Comparison of ENCODE assay signal across 14 mouse cellular contexts in genomic region chr12:27336801-27337200, GRCm38 (mm10). TPM values are rescaled to one million over a fixed set of nuclear protein-coding genes. Genes with fewer than 3 reads are reported as not detected.
DNase-seq lines count a peak whose midpoint lies in the region; ATAC-seq lines count a peak whose summit lies in the region.
"Had no signal": no experiment of that assay in that cellular context is flagged by ENCODE, and none has a peak within 500 bp of the region (broad histone marks: within the 10 kb centered on the region; RNA-seq: fewer than 3 reads in every experiment).

No protein-coding gene starts in this region.

- no peaks in the 10 kb centered on the region for H3K9me3 ChIP-seq in intestine, embryonic 14.5 days (ENCODE audit: control insufficient read depth, low read length)
- H3K9me3 ChIP-seq in intestine, embryonic 15.5 days, result no peaks in the 10 kb centered on the region
- H3K9me3 ChIP-seq in forebrain, embryonic 10.5 days, result no peaks in the 10 kb centered on the region
- no peaks in the 10 kb centered on the region for H3K9me3 ChIP-seq in hindbrain, embryonic 15.5 days
- H3K9me3 ChIP-seq in midbrain, embryonic 14.5 days (ENCODE audit: control insufficient read depth, low read length), result no peaks in the 10 kb centered on the region

- DNase-seq in intestine, embryonic 14.5 days (ENCODE audit: low spot score), result no peak
- DNase-seq in forebrain, embryonic 10.5 days (ENCODE audit: extremely low spot score, low spot score), result no peak
- DNase-seq in midbrain, embryonic 14.5 days, result peak; percentile 46
- no peak for DNase-seq in left cerebral cortex, adult 9 months (ENCODE audit: low spot score in 2 of 2)
- no peak for DNase-seq in spleen, postnatal 36 days (ENCODE audit: low spot score in 2 of 2)
- DNase-seq in ovary, postnatal 10 days (ENCODE audit: low spot score), result no peak
- DNase-seq: cerebellum, postnatal 25 days; heart, adult 2 months; heart, postnatal 4 days; lung, postnatal 4 days; thymus, adult 18-20 months had no signal

- H3K9ac ChIP-seq in intestine, embryonic 14.5 days (ENCODE audit: low read length), result no peak overlapping the region
- H3K9ac ChIP-seq in intestine, embryonic 15.5 days, result no peak overlapping the region
- peak overlapping the region; percentile 78 for H3K9ac ChIP-seq in hindbrain, embryonic 15.5 days
- peak overlapping the region; percentile 100 for H3K9ac ChIP-seq in midbrain, embryonic 14.5 days (replicated peaks; ENCODE audit: low read length)

- no peaks in the 10 kb centered on the region for H3K27me3 ChIP-seq in intestine, embryonic 14.5 days (replicated peaks; ENCODE audit: control insufficient read depth, insufficient read depth, low read length)
- H3K27me3 ChIP-seq in intestine, embryonic 15.5 days (replicated peaks), result no peaks in the 10 kb centered on the region
- no peaks in the 10 kb centered on the region for H3K27me3 ChIP-seq in forebrain, embryonic 10.5 days (ENCODE audit: poor library complexity, severe bottlenecking)
- no peaks in the 10 kb centered on the region for H3K27me3 ChIP-seq in hindbrain, embryonic 15.5 days
- H3K27me3 ChIP-seq in midbrain, embryonic 14.5 days (ENCODE audit: control insufficient read depth, insufficient read depth, low read length), result no peaks in the 10 kb centered on the region

- peak overlapping the region; percentile 77; the same call in 1 of the 2 replicates for H3K4me3 ChIP-seq in intestine, embryonic 14.5 days (ENCODE audit: low read depth, low read length)
- H3K4me3 ChIP-seq in intestine, embryonic 15.5 days (replicated peaks), result no peak overlapping the region
- peak overlapping the region; percentile 89 for H3K4me3 ChIP-seq in forebrain, embryonic 10.5 days
- peak overlapping the region; percentile 78 for H3K4me3 ChIP-seq in hindbrain, embryonic 15.5 days
- peak overlapping the region; percentile 100 for H3K4me3 ChIP-seq in midbrain, embryonic 14.5 days (replicated peaks; ENCODE audit: low read depth, low read length)
- H3K4me3 ChIP-seq: heart, adult 2 months had no signal

- ATAC-seq in intestine, embryonic 14.5 days (replicated peaks; ENCODE audit: low FRiP score, low TSS enrichment, low read depth), result no peak
- no peak for ATAC-seq in intestine, embryonic 15.5 days
- no peak for ATAC-seq in hindbrain, embryonic 15.5 days (ENCODE audit: low FRiP score, low read depth)
- ATAC-seq in midbrain, embryonic 14.5 days (ENCODE audit: low FRiP score, low TSS enrichment), result no peak

- peak overlapping the region; percentile 86 for H3K4me2 ChIP-seq in intestine, embryonic 14.5 days (ENCODE audit: low read length)
- no peak overlapping the region; the same call in 1 of the 2 replicates for H3K4me2 ChIP-seq in intestine, embryonic 15.5 days (replicated peaks)
- peak overlapping the region; percentile 68 for H3K4me2 ChIP-seq in hindbrain, embryonic 15.5 days
- H3K4me2 ChIP-seq in midbrain, embryonic 14.5 days (ENCODE audit: low read length), result peak overlapping the region; percentile 95

- H3K4me1 ChIP-seq in intestine, embryonic 14.5 days (replicated peaks; ENCODE audit: control insufficient read depth, insufficient read depth, low read length), result peaks cover 11% of the 10 kb centered on the region
- H3K4me1 ChIP-seq in intestine, embryonic 15.5 days (replicated peaks), result no peaks in the 10 kb centered on the region; the same call in 1 of the 2 replicates
- peaks cover 25% of the 10 kb centered on the region for H3K4me1 ChIP-seq in forebrain, embryonic 10.5 days
- H3K4me1 ChIP-seq in hindbrain, embryonic 15.5 days (replicated peaks), result peaks cover 32% of the 10 kb centered on the region
- peaks cover 26% of the 10 kb centered on the region for H3K4me1 ChIP-seq in midbrain, embryonic 14.5 days (ENCODE audit: control insufficient read depth, insufficient read depth, low read length)

- WGBS in intestine, embryonic 14.5 days, result 48% methylated on average over 5 of the region's 5 CpGs
- 47% methylated on average over 5 of the region's 5 CpGs for WGBS in intestine, embryonic 15.5 days
- WGBS in forebrain, embryonic 10.5 days, result 69% methylated on average over 5 of the region's 5 CpGs
- WGBS in hindbrain, embryonic 15.5 days, result 13% methylated on average over 5 of the region's 5 CpGs
- WGBS in midbrain, embryonic 14.5 days, result 6% methylated on average over 5 of the region's 5 CpGs

- peaks cover 25% of the 10 kb centered on the region for H3K36me3 ChIP-seq in intestine, embryonic 14.5 days (ENCODE audit: control insufficient read depth, insufficient read depth, low read length)
- no peaks in the 10 kb centered on the region for H3K36me3 ChIP-seq in intestine, embryonic 15.5 days
- H3K36me3 ChIP-seq in forebrain, embryonic 10.5 days (replicated peaks), result peaks cover 80% of the 10 kb centered on the region
- no peaks in the 10 kb centered on the region for H3K36me3 ChIP-seq in hindbrain, embryonic 15.5 days
- H3K36me3 ChIP-seq in midbrain, embryonic 14.5 days (ENCODE audit: control insufficient read depth, insufficient read depth, low read length), result peaks cover 41% of the 10 kb centered on the region

- no peak overlapping the region for H3K27ac ChIP-seq in intestine, embryonic 14.5 days (ENCODE audit: low read depth)
- H3K27ac ChIP-seq in intestine, embryonic 15.5 days, result no peak overlapping the region
- H3K27ac ChIP-seq in forebrain, embryonic 10.5 days, result peak overlapping the region; percentile 99
- H3K27ac ChIP-seq in hindbrain, embryonic 15.5 days (replicated peaks), result peak overlapping the region; percentile 96
- H3K27ac ChIP-seq in midbrain, embryonic 14.5 days (replicated peaks; ENCODE audit: low read depth, low read length), result peak overlapping the region; percentile 98
- H3K27ac ChIP-seq: heart, adult 2 months had no signal

RNA-seq across cellular contexts. Expression of gene Sox11, which starts 5.6 kb away (rescaled TPM):
- 60.1 and 72.7 TPM in 2 replicates for polyA plus RNA-seq in intestine, embryonic 14.5 days (2014; fragmentation: Nextera tagmentation; extraction: Ambion mirVana)
- polyA plus RNA-seq in intestine, embryonic 15.5 days (2015; fragmentation: Nextera tagmentation; extraction: Ambion mirVana), result 30.9 and 37.5 TPM in 2 replicates
- polyA plus RNA-seq in forebrain, embryonic 10.5 days (2016; fragmentation: Nextera tagmentation; extraction: Ambion mirVana), result 256 and 262 TPM in 2 replicates
- polyA plus RNA-seq in hindbrain, embryonic 15.5 days (2015; fragmentation: Nextera tagmentation; extraction: Ambion mirVana), result 278 and 318 TPM in 2 replicates
- polyA plus RNA-seq in midbrain, embryonic 14.5 days (2014; fragmentation: Nextera tagmentation; extraction: Ambion mirVana), result 615 and 827 TPM in 2 replicates
- polyA plus RNA-seq: liver, adult 2 months had no signal

Comparison
In these comparisons a context has a peak if more than half of its experiments do, and no peak if none do; other contexts are left out.
1. H3K27ac ChIP-seq: peak in forebrain, embryonic 10.5 days (single experiment), hindbrain, embryonic 15.5 days (single experiment) and midbrain, embryonic 14.5 days (single experiment); none in intestine, embryonic 14.5 days (single experiment) and intestine, embryonic 15.5 days (single experiment).
2. H3K9ac ChIP-seq: peak in hindbrain, embryonic 15.5 days (single experiment) and midbrain, embryonic 14.5 days (single experiment); none in intestine, embryonic 14.5 days (single experiment) and intestine, embryonic 15.5 days (single experiment).